21 mouse cellular contexts compared by ENCODE assay signal in the genomic region with DNA sequence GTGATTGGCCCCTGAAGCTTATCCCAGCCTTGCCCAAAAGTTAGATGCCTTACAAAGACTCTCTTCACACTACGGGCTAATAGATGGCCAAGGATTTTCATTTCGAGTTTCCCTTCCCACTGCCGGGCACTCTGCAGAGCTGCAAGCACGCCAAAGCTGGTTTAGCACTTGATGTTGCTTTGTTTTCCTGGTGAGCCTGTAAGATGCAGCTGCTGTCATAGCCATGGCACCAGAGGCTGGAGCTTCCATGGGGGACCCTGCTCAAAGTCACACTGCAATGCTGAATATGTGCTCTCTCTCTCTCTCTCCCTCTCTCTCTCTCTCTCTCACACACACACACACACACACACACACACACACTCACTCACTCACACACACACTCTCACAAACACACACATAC. TPM values are rescaled to one million over a fixed set of nuclear protein-coding genes. Genes with fewer than 3 reads are reported as not detected.
A peak's percentile ranks its signal among the peaks of the same experiment; 100 is the strongest.
DNase-seq lines count a peak whose midpoint lies in the region; ATAC-seq and TF ChIP-seq lines count a peak whose summit lies in the region.
"Had no signal": no experiment of that assay in that cellular context is flagged by ENCODE, and none has a peak within 500 bp of the region (broad histone marks: within the 10 kb centered on the region; RNA-seq: fewer than 3 reads in every experiment).

No protein-coding gene starts in this region.

- no peak for TF ChIP-seq POLR2A in brain, embryonic 14.5 days (IDR thresholded peaks at IDR 0.05; ENCODE audit: borderline replicate concordance, extremely low read depth, insufficient read depth, insufficient read length, poor library complexity, severe bottlenecking)

- 27% methylated on average over 4 of the region's 4 CpGs for WGBS in forebrain, embryonic 10.5 days
- 22% methylated on average over 4 of the region's 4 CpGs for WGBS in forebrain, embryonic 11.5 days
- 35% methylated on average over 4 of the region's 4 CpGs for WGBS in kidney, embryonic 14.5 days
- 48% methylated on average over 4 of the region's 4 CpGs for WGBS in limb, embryonic 12.5 days
- 41% methylated on average over 4 of the region's 4 CpGs for WGBS in liver, embryonic 11.5 days

- H3K4me3 ChIP-seq in forebrain, embryonic 10.5 days: no peak overlapping the region; the same call in 1 of the 2 replicates
- no peak overlapping the region for H3K4me3 ChIP-seq in forebrain, embryonic 11.5 days (ENCODE audit: low read depth, low read length)
- no peak overlapping the region for H3K4me3 ChIP-seq in kidney, embryonic 14.5 days (ENCODE audit: low read length)
- no peak overlapping the region for H3K4me3 ChIP-seq in limb, embryonic 12.5 days (replicated peaks)
- no peak overlapping the region for H3K4me3 ChIP-seq in liver, embryonic 11.5 days (ENCODE audit: low read depth, low read length)
- H3K4me3 ChIP-seq: heart, embryonic 15.5 days; limb, embryonic 15.5 days; neural tube, embryonic 13.5 days had no signal

- H3K36me3 ChIP-seq in forebrain, embryonic 10.5 days (replicated peaks): no peaks in the 10 kb centered on the region
- no peaks in the 10 kb centered on the region for H3K36me3 ChIP-seq in forebrain, embryonic 11.5 days (ENCODE audit: control insufficient read depth, insufficient read depth, low read length)
- no peaks in the 10 kb centered on the region for H3K36me3 ChIP-seq in kidney, embryonic 14.5 days (ENCODE audit: control insufficient read depth, insufficient read depth, low read length)
- no peaks in the 10 kb centered on the region for H3K36me3 ChIP-seq in limb, embryonic 12.5 days
- no peaks in the 10 kb centered on the region for H3K36me3 ChIP-seq in liver, embryonic 11.5 days (ENCODE audit: control insufficient read depth, insufficient read depth, low read length)
- H3K36me3 ChIP-seq: heart, embryonic 15.5 days; limb, embryonic 15.5 days; neural tube, embryonic 13.5 days had no signal

- H3K27me3 ChIP-seq in forebrain, embryonic 10.5 days (ENCODE audit: poor library complexity, severe bottlenecking): peaks cover 66% of the 10 kb centered on the region
- H3K27me3 ChIP-seq in forebrain, embryonic 11.5 days (ENCODE audit: control insufficient read depth, insufficient read depth, low read length): peaks cover 3% of the 10 kb centered on the region; the same call in 1 of the 2 replicates
- peaks cover 11% of the 10 kb centered on the region; the same call in 1 of the 2 replicates for H3K27me3 ChIP-seq in kidney, embryonic 14.5 days (ENCODE audit: control insufficient read depth, insufficient read depth, low read length)
- H3K27me3 ChIP-seq in limb, embryonic 12.5 days: peaks cover 16% of the 10 kb centered on the region
- peaks cover 10% of the 10 kb centered on the region for H3K27me3 ChIP-seq in liver, embryonic 11.5 days (replicated peaks; ENCODE audit: control insufficient read depth, insufficient read depth, low read length)

- DNase-seq in forebrain, embryonic 10.5 days (ENCODE audit: extremely low spot score, low spot score): no peak
- no peak for DNase-seq in forebrain, embryonic 11.5 days (ENCODE audit: low spot score)
- no peak for DNase-seq in kidney, adult 8-10 months
- DNase-seq in brain, embryonic 14.5 days (ENCODE audit: low read depth): peak; percentile 46
- no peak for DNase-seq in liver, embryonic 11.5 days (ENCODE audit: low spot score)
- no peak for DNase-seq in kidney, postnatal 10 days
- DNase-seq: adrenal gland, postnatal 14 days; cerebellum, adult 11-12 months; cerebellum, postnatal 36 days; gastrocnemius, postnatal 25 days; heart, postnatal 4 days; kidney, adult 9 months; thymus, postnatal 14 days had no signal

- no peak for ATAC-seq in forebrain, embryonic 11.5 days (replicated peaks; ENCODE audit: low FRiP score)
- no peak for ATAC-seq in kidney, embryonic 14.5 days (ENCODE audit: low FRiP score, low TSS enrichment)
- no peak for ATAC-seq in limb, embryonic 12.5 days (ENCODE audit: insufficient number of reproducible peaks, insufficient read depth, low FRiP score, low TSS enrichment, low read depth)
- no peak for ATAC-seq in liver, embryonic 11.5 days (replicated peaks; ENCODE audit: low FRiP score)
- ATAC-seq: activated CD4-positive, CD25-positive, alpha-beta regulatory T cell, adult 4 months; hindbrain, postnatal 0 days; lung, postnatal 0 days had no signal

- no peak for TF ChIP-seq CTCF in brain, embryonic 14.5 days (IDR thresholded peaks at IDR 0.05; ENCODE audit: borderline replicate concordance, extremely low read depth, insufficient read depth, insufficient read length)

- peak overlapping the region; percentile 67; the same call in 1 of the 2 replicates for H3K27ac ChIP-seq in forebrain, embryonic 10.5 days
- no peak overlapping the region for H3K27ac ChIP-seq in forebrain, embryonic 11.5 days (ENCODE audit: low read depth, low read length)
- H3K27ac ChIP-seq in kidney, embryonic 14.5 days (ENCODE audit: low read depth, low read length): 0 out of 2 replicates have a peak overlapping the region, but pooled peaks have one; percentile 17
- H3K27ac ChIP-seq in limb, embryonic 12.5 days: peak overlapping the region; percentile 74
- no peak overlapping the region for H3K27ac ChIP-seq in liver, embryonic 11.5 days (ENCODE audit: low read depth, low read length)
- H3K27ac ChIP-seq: heart, embryonic 15.5 days; hindbrain, postnatal 0 days; neural tube, embryonic 13.5 days had no signal

- H3K9me3 ChIP-seq in forebrain, embryonic 10.5 days: no peaks in the 10 kb centered on the region
- H3K9me3 ChIP-seq in forebrain, embryonic 11.5 days (ENCODE audit: control insufficient read depth, low read length): no peaks in the 10 kb centered on the region
- no peaks in the 10 kb centered on the region for H3K9me3 ChIP-seq in kidney, embryonic 14.5 days (ENCODE audit: control insufficient read depth, low read length)
- H3K9me3 ChIP-seq in limb, embryonic 12.5 days: no peaks in the 10 kb centered on the region
- H3K9me3 ChIP-seq in liver, embryonic 11.5 days (ENCODE audit: control insufficient read depth, low read length): no peaks in the 10 kb centered on the region
- H3K9me3 ChIP-seq: heart, embryonic 15.5 days; limb, embryonic 15.5 days; neural tube, embryonic 13.5 days had no signal

- H3K4me2 ChIP-seq in forebrain, embryonic 11.5 days (ENCODE audit: low read depth, low read length, severe bottlenecking): no peak overlapping the region
- no peak overlapping the region for H3K4me2 ChIP-seq in kidney, embryonic 14.5 days (replicated peaks; ENCODE audit: low read depth, low read length)
- no peak overlapping the region for H3K4me2 ChIP-seq in limb, embryonic 12.5 days
- H3K4me2 ChIP-seq in liver, embryonic 11.5 days: no peak overlapping the region
- H3K4me2 ChIP-seq: heart, embryonic 15.5 days; limb, embryonic 15.5 days had no signal

- no peak overlapping the region for H3K9ac ChIP-seq in forebrain, embryonic 11.5 days (ENCODE audit: low read length)
- no peak overlapping the region for H3K9ac ChIP-seq in kidney, embryonic 14.5 days (ENCODE audit: low read depth, low read length)
- H3K9ac ChIP-seq in limb, embryonic 12.5 days (replicated peaks): no peak overlapping the region
- H3K9ac ChIP-seq in liver, embryonic 11.5 days (ENCODE audit: low read depth, low read length): no peak overlapping the region
- H3K9ac ChIP-seq: heart, embryonic 15.5 days; limb, embryonic 15.5 days had no signal

- peaks cover 53% of the 10 kb centered on the region for H3K4me1 ChIP-seq in forebrain, embryonic 10.5 days
- H3K4me1 ChIP-seq in forebrain, embryonic 11.5 days (replicated peaks; ENCODE audit: control insufficient read depth, insufficient read depth, low read length): peaks cover 21% of the 10 kb centered on the region; the same call in 1 of the 2 replicates
- peaks cover 25% of the 10 kb centered on the region for H3K4me1 ChIP-seq in kidney, embryonic 14.5 days (ENCODE audit: control insufficient read depth, insufficient read depth, low read length)
- H3K4me1 ChIP-seq in limb, embryonic 12.5 days (replicated peaks): peaks cover 45% of the 10 kb centered on the region
- H3K4me1 ChIP-seq in liver, embryonic 11.5 days (replicated peaks; ENCODE audit: control insufficient read depth, insufficient read depth, low read length): no peaks in the 10 kb centered on the region
- H3K4me1 ChIP-seq: heart, embryonic 15.5 days had no signal

RNA-seq across cellular contexts. Expression of gene Wscd2, which starts 23.1 kb away (rescaled TPM):
- 3.9 and 4.5 TPM in 2 replicates for polyA plus RNA-seq in forebrain, embryonic 10.5 days (2016; fragmentation: Nextera tagmentation; extraction: Ambion mirVana)
- 6.7 and 7.6 TPM in 2 replicates for polyA plus RNA-seq in forebrain, embryonic 11.5 days (2014; fragmentation: Nextera tagmentation; extraction: Ambion mirVana)
- 2.5 and 3.7 TPM in 2 replicates for polyA plus RNA-seq in kidney, embryonic 14.5 days (2014; fragmentation: Nextera tagmentation; extraction: Ambion mirVana)
- polyA plus RNA-seq in brain, embryonic 14.5 days (2012; rRNA removed): 9.2 and 13.5 TPM in 2 replicates
- 5.2 and 5.4 TPM in 2 replicates for polyA plus RNA-seq in limb, embryonic 12.5 days (2016; fragmentation: Nextera tagmentation; extraction: Ambion mirVana)
- 0.29 and 0.45 TPM in 2 replicates for polyA plus RNA-seq in liver, embryonic 11.5 days (2014; fragmentation: Nextera tagmentation; extraction: Ambion mirVana)

Comparison
In these comparisons a context has a peak if more than half of its experiments do, and no peak if none do; other contexts are left out.
1. H3K27ac ChIP-seq: peak in forebrain, embryonic 10.5 days (single experiment), kidney, embryonic 14.5 days (single experiment) and limb, embryonic 12.5 days (single experiment); none in forebrain, embryonic 11.5 days (single experiment) and liver, embryonic 11.5 days (single experiment).